Mouse (Mus musculus) embryonic facial prominence, embryonic 15.5 days (tissue): ENCODE data around the gene Stard10. TPM values are rescaled to one million over a fixed set of nuclear protein-coding genes. Genes with fewer than 3 reads are reported as not detected.
A peak's percentile ranks its signal among the peaks of the same experiment; 100 is the strongest.

Experiments used
- ATAC-seq: fragments of 200-750 bp; cut with Nextera tagmentation; 2 replicates; pipeline ENCODE4 v1.8.0; 2017; ENCODE audit warnings: low read depth, moderate TSS enrichment; ENCODE audit not compliant: insufficient number of reproducible peaks, low FRiP score, low TSS enrichment
- H3K27ac ChIP-seq: fragments of 300-500 bp; sonication (generic); replicated peaks from 2 replicates; pipeline ENCODE4 v1.5.1; 2015; ENCODE audit warnings: mild to moderate bottlenecking, inconsistent platforms
- H3K27me3 ChIP-seq: fragments of 300-500 bp; sonication (generic); 2 replicates; pipeline ENCODE4 v1.6.1; 2015; ENCODE audit warnings: inconsistent platforms
- H3K36me3 ChIP-seq: fragments of 300-500 bp; sonication (generic); 2 replicates; pipeline ENCODE4 v1.6.1; 2015; ENCODE audit warnings: mild to moderate bottlenecking, inconsistent platforms
- H3K4me1 ChIP-seq: fragments of 300-500 bp; sonication (generic); 2 replicates; pipeline ENCODE4 v1.6.1; 2015; ENCODE audit warnings: inconsistent platforms
- H3K4me2 ChIP-seq: fragments of 300-500 bp; sonication (generic); replicated peaks from 2 replicates; pipeline ENCODE4 v1.6.1; 2015; ENCODE audit warnings: mild to moderate bottlenecking, inconsistent platforms
- H3K4me3 ChIP-seq: fragments of 300-500 bp; sonication (generic); replicated peaks from 2 replicates; pipeline ENCODE4 v1.5.1; 2015; ENCODE audit warnings: mild to moderate bottlenecking, inconsistent platforms
- H3K9ac ChIP-seq: fragments of 300-500 bp; sonication (generic); 2 replicates; pipeline ENCODE4 v1.6.1; 2015; ENCODE audit warnings: inconsistent platforms
- H3K9me3 ChIP-seq: fragments of 300-500 bp; sonication (generic); replicated peaks from 2 replicates; pipeline ENCODE4 v1.6.1; 2016; ENCODE audit warnings: inconsistent platforms
- WGBS: fragments of 180-500 bp; shearing (Covaris S2); methylation state at CpG from one replicate; pipeline ENCODE4 v1.1.7; 2015; 5-methylcytosine and 5-hydroxymethylcytosine counted together
- polyA plus RNA-seq: library from polyadenylated mRNA; unstranded; fragments of >200 nt; fragmentation: Nextera tagmentation; extraction: Ambion mirVana; gene quantifications from 2 replicates; pipeline ENCODE4 v1.2.1, GENCODE M21; 2015

Stard10 gene
- polyA plus RNA-seq, result 33.9 and 34.2 TPM in 2 replicates

DNA sequence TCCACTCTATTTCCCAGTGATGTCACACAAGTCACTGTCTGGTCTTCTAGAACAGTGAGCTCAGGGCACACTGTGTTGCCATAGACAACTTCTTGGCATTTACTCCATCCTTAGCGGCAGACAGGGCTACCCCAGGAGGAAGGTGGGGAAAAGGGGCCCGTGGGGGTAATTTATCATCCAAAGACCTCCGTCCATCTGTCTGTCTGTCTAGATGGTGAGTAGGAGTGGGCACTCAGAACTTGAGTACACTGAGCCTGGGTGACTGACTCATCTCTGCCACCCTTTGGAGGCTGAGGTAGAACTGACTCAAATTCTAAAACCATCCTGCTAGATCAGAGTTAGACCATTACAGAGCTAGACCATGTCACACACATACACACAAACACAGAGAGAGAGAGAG lies at the start of gene Stard10:
Gene Stard10, plus strand, starts transcription at position 73 of the 400 bp plus-strand sequence.
- Histone ChIP-seq H3K9ac (no peak within 1 kb of the TSS), H3K4me1 (peaks cover 17% of the 10 kb centered on the region), H3K9me3 (no peaks in the 10 kb centered on the region), H3K4me3 (no peak within 1 kb of the TSS), H3K27ac (no peak within 1 kb of the TSS), H3K4me2 (no peak within 1 kb of the TSS), H3K27me3 (no peaks in the 10 kb centered on the region; the same call in 1 of the 2 replicates), H3K36me3 (no peaks in the 10 kb centered on the region)
- WGBS, result 75% methylated on average over 3 of the region's 3 CpGs
- ATAC-seq, result no peak

DNA sequence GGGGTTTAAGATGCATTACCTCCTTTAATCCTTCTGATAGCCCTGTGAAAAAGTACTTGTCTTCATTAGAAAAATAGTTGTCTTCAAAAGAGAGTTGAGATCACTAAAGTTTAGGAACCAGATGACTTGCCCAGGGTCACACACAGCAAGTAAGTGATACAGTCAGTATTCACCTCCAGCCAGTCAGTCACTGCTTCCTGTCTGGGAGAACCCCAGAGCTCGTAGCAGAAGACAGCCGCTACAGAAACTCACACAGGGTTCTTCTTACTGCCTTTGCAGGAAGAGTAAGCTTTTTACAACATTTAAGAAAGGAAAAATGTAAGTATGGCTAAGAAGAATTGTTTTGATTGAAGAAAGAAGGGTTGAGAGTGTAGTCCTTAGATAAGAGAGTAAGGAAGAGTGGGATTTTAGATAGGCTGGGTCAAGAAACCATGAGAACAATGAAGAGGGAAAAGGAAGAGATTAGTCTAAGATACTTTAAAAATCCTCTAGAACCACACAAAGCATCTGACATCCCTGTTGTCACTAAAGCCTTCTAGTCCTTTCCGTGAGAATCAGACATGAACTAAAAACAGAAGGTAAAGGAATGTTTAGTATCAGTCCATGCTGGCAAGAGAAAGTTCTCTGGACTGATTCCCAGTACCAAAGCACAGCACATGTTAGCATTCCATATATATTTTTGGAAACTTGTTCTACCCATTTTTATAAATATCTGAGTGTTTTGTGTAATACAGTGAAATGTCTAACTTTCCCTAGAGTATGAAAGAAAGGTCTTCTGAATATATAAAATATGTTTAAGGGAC lies 49.2 kb upstream of the Stard10 start:
- H3K27ac ChIP-seq, result peak overlapping the region; percentile 55; the same call in 1 of the 2 replicates

DNA sequence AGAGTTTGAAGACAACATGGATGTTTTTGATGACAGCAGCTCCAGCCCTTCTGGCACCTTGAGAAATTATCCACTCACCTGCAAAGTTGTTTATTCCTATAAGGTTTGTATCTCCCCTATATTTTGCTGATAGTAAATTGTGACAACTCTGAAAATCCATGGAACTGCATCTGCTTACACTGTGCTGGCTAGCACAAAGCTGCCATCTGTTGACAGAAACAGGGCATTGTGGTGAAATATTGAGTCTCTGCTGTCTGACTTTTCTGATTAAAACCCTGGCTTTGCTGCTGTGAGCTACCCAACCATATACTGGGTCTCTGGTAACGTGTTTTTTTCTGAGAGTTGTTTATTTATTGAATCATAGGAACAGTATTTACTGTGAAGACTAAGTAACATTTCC lies 45.3 kb upstream of the Stard10 start:
- 91% methylated on average over 1 of the region's 1 CpGs for WGBS

More for the DNA sequence above, 49.2 kb upstream of the Stard10 start:
- WGBS, result 45% methylated on average over 3 of the region's 3 CpGs
- no peaks in the 10 kb centered on the region for H3K27me3 ChIP-seq
- H3K4me1 ChIP-seq, result 0 out of 2 replicates have a peak, but pooled peaks cover 4% of the 10 kb centered on the region
- H3K4me2 ChIP-seq, result no peak overlapping the region
- H3K9ac ChIP-seq, result no peak overlapping the region
- ATAC-seq, result no peak
- no peak overlapping the region for H3K4me3 ChIP-seq
- no peaks in the 10 kb centered on the region; the same call in 1 of the 2 replicates for H3K36me3 ChIP-seq
- H3K9me3 ChIP-seq, result no peaks in the 10 kb centered on the region

DNA sequence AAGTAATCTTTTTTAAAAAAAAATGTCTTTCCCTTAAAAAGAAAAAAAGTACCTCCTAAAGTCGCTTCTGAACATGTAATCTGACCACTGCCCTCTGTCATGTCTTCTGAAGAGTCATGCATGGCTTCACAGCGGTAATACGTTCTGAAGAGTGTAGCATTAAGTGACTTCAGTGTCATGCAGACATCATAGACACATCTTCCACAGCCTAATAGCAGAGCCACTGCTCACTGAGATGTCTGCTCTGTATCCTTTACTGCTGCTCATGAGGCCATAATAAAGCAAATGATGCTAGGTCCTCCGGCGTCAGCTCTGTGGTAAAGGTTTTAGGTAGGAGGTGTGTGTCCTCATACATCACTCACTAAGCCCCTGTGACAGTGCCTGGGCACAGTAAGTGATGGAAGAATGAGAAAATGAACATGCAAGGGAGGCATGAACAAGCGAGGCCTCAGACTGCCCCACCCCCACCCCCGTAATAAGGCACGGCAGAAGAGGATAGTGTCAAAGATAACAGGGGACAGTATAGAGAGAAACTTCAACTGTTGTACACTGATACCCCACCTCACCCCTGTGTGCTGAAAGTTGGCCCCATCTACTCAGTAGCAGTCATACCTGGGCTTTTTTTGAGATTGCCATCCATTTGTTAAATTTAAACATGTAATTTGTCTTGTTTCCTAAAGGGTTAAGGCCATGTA lies 44.3 kb upstream of the Stard10 start:
- H3K4me2 ChIP-seq, result no peak overlapping the region
- peaks cover 26% of the 10 kb centered on the region for H3K36me3 ChIP-seq
- H3K4me1 ChIP-seq, result 0 out of 2 replicates have a peak, but pooled peaks cover 2% of the 10 kb centered on the region
- no peaks in the 10 kb centered on the region for H3K9me3 ChIP-seq
- no peak for ATAC-seq
- no peak overlapping the region for H3K9ac ChIP-seq
- no peak overlapping the region for H3K4me3 ChIP-seq
- H3K27me3 ChIP-seq, result no peaks in the 10 kb centered on the region
- H3K27ac ChIP-seq, result no peak overlapping the region
- WGBS, result 90% methylated on average over 8 of the region's 8 CpGs

More for the DNA sequence above, 45.3 kb upstream of the Stard10 start:
- Histone ChIP-seq H3K36me3 (peaks cover 16% of the 10 kb centered on the region), H3K27ac (no peak overlapping the region), H3K4me1 (0 out of 2 replicates have a peak, but pooled peaks cover 4% of the 10 kb centered on the region), H3K27me3 (no peaks in the 10 kb centered on the region), H3K9ac (no peak overlapping the region), H3K4me2 (no peak overlapping the region), H3K4me3 (no peak overlapping the region), H3K9me3 (no peaks in the 10 kb centered on the region)
- ATAC-seq, result no peak

DNA sequence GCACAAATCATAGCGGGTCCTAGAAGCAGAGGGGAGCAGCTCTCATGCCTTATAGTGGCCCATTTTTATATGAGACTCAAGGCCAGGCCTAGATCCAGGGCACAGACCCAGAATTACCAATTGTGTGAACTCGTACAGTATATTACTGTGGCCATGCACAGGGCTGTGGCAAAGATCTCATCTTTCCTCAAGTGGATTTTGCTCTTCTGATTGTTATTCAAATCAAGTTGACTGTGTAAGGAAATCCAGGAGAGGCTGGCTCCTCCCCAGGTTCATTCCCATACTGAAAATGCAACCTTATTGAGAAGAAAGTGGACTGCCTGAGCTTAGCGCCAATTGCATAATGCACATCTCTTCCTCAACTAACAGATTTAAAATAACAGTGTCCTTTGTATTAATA lies 34.2 kb upstream of the Stard10 start:
- H3K4me1 ChIP-seq, result no peaks in the 10 kb centered on the region
- WGBS, result 89% methylated on average over 3 of the region's 3 CpGs
- H3K27ac ChIP-seq, result no peak overlapping the region
- H3K9me3 ChIP-seq, result no peaks in the 10 kb centered on the region
- no peak overlapping the region for H3K4me2 ChIP-seq
- H3K9ac ChIP-seq, result no peak overlapping the region
- peaks cover 55% of the 10 kb centered on the region for H3K36me3 ChIP-seq
- no peak overlapping the region for H3K4me3 ChIP-seq
- ATAC-seq, result no peak
- no peaks in the 10 kb centered on the region for H3K27me3 ChIP-seq

DNA sequence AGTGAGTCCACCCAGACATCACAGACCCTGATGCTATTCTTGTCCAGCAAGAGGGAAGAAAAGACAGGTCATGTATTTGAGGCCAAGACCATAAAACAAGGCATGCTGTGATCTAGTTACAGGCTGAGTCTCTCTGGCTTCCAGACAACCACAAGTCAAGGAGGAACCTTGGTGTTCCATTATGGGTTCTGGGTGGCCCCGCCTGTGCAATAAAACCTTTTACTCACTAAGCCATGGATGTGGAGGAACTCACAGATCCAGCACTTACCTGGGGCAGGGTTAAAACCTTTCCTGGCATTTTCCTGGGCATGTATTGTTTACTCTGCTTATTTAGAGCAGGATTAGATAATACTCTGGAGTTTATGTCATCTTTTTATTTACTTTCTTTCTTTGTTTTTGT lies 32.4 kb upstream of the Stard10 start:
- Histone ChIP-seq H3K4me1 (no peaks in the 10 kb centered on the region), H3K9me3 (no peaks in the 10 kb centered on the region), H3K4me2 (no peak overlapping the region), H3K27ac (no peak overlapping the region), H3K27me3 (no peaks in the 10 kb centered on the region), H3K4me3 (no peak overlapping the region), H3K36me3 (peaks cover 41% of the 10 kb centered on the region), H3K9ac (no peak overlapping the region)
- ATAC-seq, result no peak
- 86% methylated on average over 1 of the region's 1 CpGs for WGBS

DNA sequence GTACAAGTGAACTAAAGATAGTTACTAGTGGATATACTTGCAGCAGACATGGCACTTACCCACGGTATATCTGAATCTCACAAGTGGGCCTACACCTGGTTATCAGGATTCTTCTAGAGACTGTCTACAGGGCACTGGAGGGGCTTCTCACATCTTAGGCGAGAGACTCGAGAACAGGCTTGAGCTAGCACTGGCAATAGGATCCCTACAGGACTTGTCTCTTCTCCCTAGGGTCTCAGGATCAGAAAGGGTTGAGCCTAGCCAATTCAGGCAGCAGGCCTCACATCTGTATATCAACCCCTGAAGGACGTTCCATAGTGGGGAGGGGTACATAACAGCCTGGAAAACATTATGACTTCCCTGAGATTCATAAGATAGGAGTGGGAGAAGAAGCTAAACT lies 30.0 kb upstream of the Stard10 start:
- Histone ChIP-seq H3K9ac (no peak overlapping the region), H3K4me3 (no peak overlapping the region), H3K36me3 (peaks cover 44% of the 10 kb centered on the region), H3K9me3 (no peaks in the 10 kb centered on the region), H3K4me1 (no peaks in the 10 kb centered on the region), H3K27me3 (no peaks in the 10 kb centered on the region), H3K27ac (0 out of 2 replicates have a peak overlapping the region, but pooled peaks have one; percentile 1), H3K4me2 (no peak overlapping the region)
- no peak for ATAC-seq
- WGBS, result 69% methylated on average over 4 of the region's 4 CpGs

DNA sequence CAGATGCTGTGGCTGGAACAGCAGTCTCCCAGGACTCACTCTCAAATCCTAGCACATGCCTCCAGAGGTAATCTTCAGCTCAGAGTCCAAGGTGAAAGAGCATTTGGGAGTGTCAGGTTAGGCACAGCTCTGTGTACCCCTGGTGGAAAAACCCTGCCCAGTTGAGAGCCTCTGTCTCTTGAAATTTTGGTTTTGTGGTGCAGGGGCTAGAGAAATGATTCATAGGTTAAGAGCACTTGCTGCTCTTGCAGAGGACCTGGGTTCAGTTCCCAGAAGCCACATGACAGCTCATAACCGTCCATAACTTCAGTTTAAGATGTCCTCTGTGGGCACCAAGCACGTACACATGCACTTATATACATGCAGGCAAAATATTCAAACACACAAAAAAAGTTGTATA lies 29.1 kb upstream of the Stard10 start:
- no peak overlapping the region for H3K4me3 ChIP-seq
- no peak for ATAC-seq
- 0 out of 2 replicates have a peak overlapping the region, but pooled peaks have one; percentile 22 for H3K27ac ChIP-seq
- H3K27me3 ChIP-seq, result no peaks in the 10 kb centered on the region
- no peaks in the 10 kb centered on the region for H3K9me3 ChIP-seq
- H3K9ac ChIP-seq, result no peak overlapping the region
- 83% methylated on average over 2 of the region's 2 CpGs for WGBS
- no peak overlapping the region for H3K4me2 ChIP-seq
- H3K36me3 ChIP-seq, result peaks cover 35% of the 10 kb centered on the region
- no peaks in the 10 kb centered on the region for H3K4me1 ChIP-seq

DNA sequence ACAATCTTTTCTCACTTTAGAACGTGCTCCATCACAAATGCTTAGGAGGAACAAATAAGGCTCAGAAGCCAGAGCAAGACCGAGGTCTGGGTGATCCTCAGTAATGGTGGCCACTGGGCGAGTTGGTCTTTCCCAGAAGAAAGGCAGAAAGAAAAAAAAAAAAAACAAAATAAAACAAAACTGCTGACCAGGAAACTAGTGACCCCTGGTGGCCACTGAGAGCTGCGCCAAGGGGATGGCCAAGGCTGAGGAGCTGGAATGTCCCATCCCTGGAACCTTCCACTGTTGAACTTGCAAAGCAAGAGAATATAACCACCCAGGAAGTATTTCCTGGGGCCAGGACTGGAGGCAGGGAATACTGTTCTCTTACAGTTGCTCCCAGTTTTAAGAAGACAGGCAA lies 28.4 kb upstream of the Stard10 start:
- no peaks in the 10 kb centered on the region for H3K27me3 ChIP-seq
- H3K27ac ChIP-seq, result no peak overlapping the region
- no peak overlapping the region for H3K9ac ChIP-seq
- H3K4me2 ChIP-seq, result no peak overlapping the region
- H3K9me3 ChIP-seq, result no peaks in the 10 kb centered on the region
- H3K36me3 ChIP-seq, result peaks cover 32% of the 10 kb centered on the region
- WGBS, result 35% methylated on average over 4 of the region's 4 CpGs
- no peak overlapping the region for H3K4me3 ChIP-seq
- H3K4me1 ChIP-seq, result no peaks in the 10 kb centered on the region
- no peak for ATAC-seq

DNA sequence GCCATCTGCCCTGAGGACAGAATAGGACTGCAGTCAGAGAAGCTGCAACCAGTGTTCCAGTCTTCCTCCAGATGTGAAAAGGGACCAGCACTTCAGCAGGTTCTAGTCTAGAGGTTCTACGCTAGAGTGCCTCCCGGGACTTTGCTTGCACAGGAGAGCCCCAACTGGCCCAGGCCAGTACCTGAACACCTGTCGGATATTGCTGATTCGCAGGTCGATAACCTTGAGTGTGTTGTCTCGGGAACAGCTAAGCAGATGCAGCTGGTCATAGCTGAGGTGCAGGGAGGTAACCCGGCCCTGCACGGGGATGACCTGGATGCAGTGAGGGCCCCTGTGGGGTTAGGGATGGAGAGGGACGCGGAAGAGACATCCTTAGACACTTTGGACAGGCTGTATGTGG lies 26.5 kb upstream of the Stard10 start:
- no peaks in the 10 kb centered on the region for H3K27me3 ChIP-seq
- H3K4me2 ChIP-seq, result no peak overlapping the region
- H3K9me3 ChIP-seq, result no peaks in the 10 kb centered on the region
- ATAC-seq, result no peak
- H3K36me3 ChIP-seq, result peaks cover 28% of the 10 kb centered on the region
- H3K9ac ChIP-seq, result no peak overlapping the region
- no peak overlapping the region for H3K27ac ChIP-seq
- H3K4me1 ChIP-seq, result no peaks in the 10 kb centered on the region
- no peak overlapping the region for H3K4me3 ChIP-seq
- WGBS, result 85% methylated on average over 10 of the region's 10 CpGs

DNA sequence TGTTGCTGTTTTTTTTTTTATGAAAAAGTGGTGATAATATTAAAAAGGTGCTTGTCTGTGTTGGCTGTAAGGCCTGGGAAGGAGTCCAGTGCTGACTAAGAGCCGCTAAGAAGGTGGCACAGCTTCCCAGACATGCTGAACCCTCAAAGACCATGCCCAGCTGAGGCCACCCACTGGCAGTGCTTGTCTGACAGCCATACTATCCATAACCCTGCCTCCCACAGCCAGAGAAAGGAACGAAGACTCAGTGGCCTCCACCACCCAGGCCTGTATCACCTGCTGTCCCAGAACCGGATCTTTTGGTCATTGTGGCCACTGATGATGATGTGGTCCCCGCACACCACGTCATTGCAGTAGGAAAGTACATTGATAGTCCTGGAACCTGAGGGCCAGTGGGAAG lies 25.7 kb upstream of the Stard10 start:
- 89% methylated on average over 5 of the region's 5 CpGs for WGBS
- no peak for ATAC-seq
- no peak overlapping the region for H3K27ac ChIP-seq

More for the DNA sequence above, 25.7 kb upstream of the Stard10 start:
- H3K4me2 ChIP-seq, result no peak overlapping the region
- no peak overlapping the region for H3K4me3 ChIP-seq
- H3K27me3 ChIP-seq, result no peaks in the 10 kb centered on the region; the same call in 1 of the 2 replicates
- H3K9me3 ChIP-seq, result no peaks in the 10 kb centered on the region
- H3K36me3 ChIP-seq, result peaks cover 25% of the 10 kb centered on the region
- no peak overlapping the region for H3K9ac ChIP-seq
- peaks cover 3% of the 10 kb centered on the region for H3K4me1 ChIP-seq
